Mouse (Mus musculus): ENCODE measurements around the gene Csrnp2.

Csrnp2 gene

DNA sequence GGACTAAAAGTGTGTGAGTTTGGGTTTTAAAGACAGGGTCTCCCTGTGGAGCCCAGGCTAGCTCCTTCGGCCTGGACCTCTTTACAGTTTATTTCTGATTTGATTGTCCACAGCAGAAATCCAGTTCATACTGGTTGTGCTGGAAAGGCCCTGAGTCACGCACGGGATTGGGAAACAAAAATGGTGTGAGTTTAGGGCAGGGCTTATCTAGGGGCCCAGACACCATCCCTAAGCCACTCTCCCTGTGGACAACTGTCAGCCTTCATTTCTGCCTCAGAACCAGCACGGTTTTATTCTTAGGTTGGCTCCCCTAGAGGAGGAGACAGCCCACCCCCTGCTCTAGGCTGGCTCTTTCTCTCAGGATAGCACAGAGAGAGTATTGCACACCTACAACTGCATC lies 62.1 kb downstream of the Csrnp2 start:
- in situ Hi-C loops (cut with MboI): no loop called here

DNA sequence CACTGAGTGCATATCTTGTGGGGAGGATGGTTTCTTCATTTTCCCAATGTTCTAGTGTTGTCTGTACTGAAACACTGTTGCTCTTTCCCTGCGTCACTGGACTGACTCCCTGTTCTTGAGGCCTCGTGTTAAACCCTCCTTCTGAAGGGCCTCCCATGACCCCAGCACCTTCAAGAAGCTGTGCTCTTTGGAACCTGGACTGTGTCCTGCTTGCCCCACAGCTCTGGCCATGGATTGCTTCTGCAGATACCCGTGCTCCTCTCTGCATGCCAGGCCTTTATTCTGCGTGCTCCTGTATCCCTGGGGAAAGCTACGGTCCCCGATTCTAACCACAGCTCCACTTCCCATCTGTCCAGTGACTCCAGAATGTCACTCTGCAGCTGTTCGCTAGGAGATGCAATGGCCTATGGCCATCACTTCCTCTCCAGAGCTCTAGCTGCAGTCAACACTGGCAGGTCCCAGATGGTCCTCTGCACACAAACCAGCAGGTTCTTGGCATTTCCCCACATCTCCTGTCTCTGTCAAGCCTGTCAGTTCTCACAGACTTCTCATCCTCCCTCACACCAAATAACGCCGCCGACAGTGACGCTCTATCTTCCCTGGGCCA lies 65.2 kb downstream of the Csrnp2 start:
- in situ Hi-C loops (cut with MboI): no loop called here
